Mouse (Mus musculus) fat pad, adult 2 months (tissue): ENCODE results near the gene Txndc5.

Source experiments
- DNase-seq: peaks from one replicate; pipeline ENCODE4 v3.0.0-alpha.2; 2011; ENCODE audit warnings: low read depth, low spot score; ENCODE audit errors: extremely low read depth

Gene Txndc5

GRCm38 (mm10) chr13:38473497-38473896 lies 55.1 kb downstream of the Txndc5 start:
- DNase-seq: no peak

GRCm38 (mm10) chr13:38472636-38473035 lies 56.0 kb downstream of the Txndc5 start:
- no peak for DNase-seq

DNA sequence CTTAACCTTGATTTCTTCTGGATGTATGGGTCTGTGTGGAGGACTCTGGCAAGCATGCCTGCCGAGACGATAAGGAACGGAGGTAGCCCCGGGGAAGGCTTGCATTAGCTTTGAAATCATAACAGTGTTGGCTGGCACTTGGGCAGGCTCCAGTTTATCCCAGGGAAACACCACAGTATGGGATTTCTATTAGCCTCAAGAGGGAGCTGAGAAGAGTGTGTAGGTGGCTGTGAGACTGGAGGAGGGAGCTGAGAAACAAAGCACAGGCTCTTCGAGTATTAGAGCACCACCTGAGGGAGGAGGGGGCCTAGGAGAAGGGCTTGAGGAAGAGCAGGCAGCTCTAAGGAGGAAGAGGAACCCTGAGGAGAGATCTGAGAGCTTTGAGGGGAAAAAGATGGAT lies 57.7 kb downstream of the Txndc5 start:
- peak; percentile 7 for DNase-seq

GRCm38 (mm10) chr13:38463410-38463809 lies 65.2 kb downstream of the Txndc5 start:
- no peak for DNase-seq

DNA sequence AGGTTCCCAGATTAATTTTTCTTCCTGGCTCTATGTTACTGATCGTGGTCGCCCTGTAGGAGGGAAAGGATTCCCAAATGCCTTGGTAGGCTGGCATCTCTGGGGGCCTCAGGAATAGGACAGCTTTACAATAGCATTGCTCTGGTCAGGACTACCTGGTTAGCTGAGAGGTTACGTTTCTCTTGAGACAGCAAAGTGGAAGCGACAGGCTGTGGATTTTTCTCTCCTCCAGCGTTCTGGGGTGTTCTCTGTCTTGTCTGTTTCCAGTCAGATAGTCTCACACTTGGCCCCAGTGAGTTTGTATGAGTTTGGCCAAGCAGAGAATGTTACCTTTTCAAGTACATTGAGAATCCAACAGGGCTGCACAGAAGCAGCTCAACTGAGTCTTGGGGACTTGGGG lies 77.2 kb downstream of the Txndc5 start:
- no peak for DNase-seq
